Mouse (Mus musculus) limb, embryonic 14.5 days (tissue): ENCODE data around the gene Vps11. TPM values are rescaled to one million over a fixed set of nuclear protein-coding genes. Genes with fewer than 3 reads are reported as not detected.
A peak's percentile ranks its signal among the peaks of the same experiment; 100 is the strongest.
"Not testable (repeated sequence)": the region's sequence is repeated elsewhere in the genome, so short reads cannot be mapped to it uniquely, and the experiment has no call there.

ENCODE experiments used
- ATAC-seq: fragments of 200-750 bp; cut with Nextera tagmentation; 2 replicates; pipeline ENCODE4 v1.8.0; 2017; ENCODE audit warnings: low read depth, moderate number of reproducible peaks, moderate TSS enrichment; ENCODE audit not compliant: low FRiP score
- DNase-seq: peaks from one replicate; pipeline ENCODE4 v3.0.0-alpha.2; 2015; ENCODE audit warnings: low spot score
- H3K27ac ChIP-seq: fragments of 300-500 bp; sonication (generic); replicated peaks from 2 replicates; pipeline ENCODE4 v1.5.1; 2014; ENCODE audit warnings: low read depth, mild to moderate bottlenecking, low read length, moderate library complexity, mixed read lengths
- H3K27me3 ChIP-seq: fragments of 300-500 bp; sonication (generic); 2 replicates; pipeline ENCODE4 v1.6.1; 2014; ENCODE audit warnings: low read length, mixed read lengths; ENCODE audit not compliant: control insufficient read depth, insufficient read depth
- H3K36me3 ChIP-seq: fragments of 300-500 bp; sonication (generic); 2 replicates; pipeline ENCODE4 v1.6.1; 2014; ENCODE audit warnings: mild to moderate bottlenecking, low read length, moderate library complexity, mixed read lengths; ENCODE audit not compliant: control insufficient read depth, insufficient read depth
- H3K4me1 ChIP-seq: fragments of 300-500 bp; sonication (generic); 2 replicates; pipeline ENCODE4 v1.6.1; 2014; ENCODE audit warnings: antibody characterized with exemption, low read length, mixed read lengths; ENCODE audit not compliant: control insufficient read depth, insufficient read depth
- H3K4me2 ChIP-seq: fragments of 300-500 bp; sonication (generic); replicated peaks from 2 replicates; pipeline ENCODE4 v1.6.1; 2014; ENCODE audit warnings: low read depth, mild to moderate bottlenecking, low read length, moderate library complexity; ENCODE audit not compliant: severe bottlenecking
- H3K4me3 ChIP-seq: fragments of 300-500 bp; sonication (generic); replicated peaks from 2 replicates; pipeline ENCODE4 v1.5.1; 2014; ENCODE audit warnings: low read length
- H3K9ac ChIP-seq: fragments of 300-500 bp; sonication (generic); 2 replicates; pipeline ENCODE4 v1.6.1; 2014; ENCODE audit warnings: mild to moderate bottlenecking, low read depth, low read length, moderate library complexity; ENCODE audit not compliant: severe bottlenecking
- H3K9me3 ChIP-seq: fragments of 300-500 bp; sonication (generic); 2 replicates; pipeline ENCODE4 v1.6.1; 2016; ENCODE audit warnings: low read length; ENCODE audit not compliant: control insufficient read depth
- POLR2A ChIP-seq: fragments of 200-500 bp; IDR thresholded peaks from 2 replicates; pipeline ENCODE4 v1.8.0; 2012; ENCODE audit warnings: inconsistent platforms, mild to moderate bottlenecking, moderate library complexity, borderline replicate concordance; ENCODE audit not compliant: insufficient read depth, insufficient read length; ENCODE audit errors: extremely low read depth
- WGBS: fragments of 180-500 bp; shearing (Covaris S2); extraction: QIAGEN DNeasy Blood & Tissue Kit; methylation state at CpG from one replicate; pipeline ENCODE4 v1.1.7; 2014; 5-methylcytosine and 5-hydroxymethylcytosine counted together
- microRNA-seq: library from miRNA; unstranded; fragments of <30 nt; microRNA quantifications from one replicate; pipeline ENCODE4, GENCODE M21; 2016
- polyA plus RNA-seq, 2 experiments: library from polyadenylated mRNA; depleted of rRNA in 1 of 2; stranded (reverse) in 1 of 2; unstranded in 1 of 2; fragments of >200 nt; fragmentation: Nextera tagmentation in 1 of 2; extraction: Ambion mirVana in 1 of 2; gene quantifications; 2 replicates each; pipeline versions ENCODE4 v1.2.1 to v1.2.3; 2012 to 2014

Vps11 gene
- polyA plus RNA-seq, 2 experiments: 28.5 to 29.9 TPM

DNA sequence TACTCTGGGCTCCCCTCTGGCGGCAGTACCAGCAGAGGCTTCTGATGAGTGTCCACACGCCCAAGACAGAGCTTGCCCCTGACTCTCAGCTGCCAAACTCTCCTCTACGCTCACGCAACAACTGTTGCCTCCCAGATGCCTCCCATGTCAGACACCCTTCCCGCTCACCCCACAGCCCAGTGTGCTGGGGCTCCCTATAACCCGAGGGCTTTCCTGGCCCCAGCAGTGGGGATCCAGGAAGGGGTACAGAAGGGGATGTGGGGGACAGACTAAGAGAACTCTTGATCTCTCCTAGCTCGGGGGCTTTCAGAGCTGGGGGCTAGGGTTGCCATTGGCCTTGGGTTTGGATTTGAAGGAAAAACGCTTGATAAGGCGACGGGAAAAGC, 50.7 kb downstream of the Vps11 start:
- TF ChIP-seq POLR2A: no peak
- 33% methylated on average over 10 of the region's 10 CpGs for WGBS
- Histone ChIP-seq H3K9me3 (no peaks in the 10 kb centered on the region), H3K4me1 (no peaks in the 10 kb centered on the region), H3K4me2 (0 out of 2 replicates have a peak overlapping the region, but pooled peaks have one; percentile 13), H3K4me3 (no peak overlapping the region), H3K9ac (peak overlapping the region; percentile 28; the same call in 1 of the 2 replicates), H3K36me3 (peaks cover 43% of the 10 kb centered on the region), H3K27ac (no peak overlapping the region), H3K27me3 (no peaks in the 10 kb centered on the region)
- no peak for ATAC-seq
- DNase-seq: no peak

DNA sequence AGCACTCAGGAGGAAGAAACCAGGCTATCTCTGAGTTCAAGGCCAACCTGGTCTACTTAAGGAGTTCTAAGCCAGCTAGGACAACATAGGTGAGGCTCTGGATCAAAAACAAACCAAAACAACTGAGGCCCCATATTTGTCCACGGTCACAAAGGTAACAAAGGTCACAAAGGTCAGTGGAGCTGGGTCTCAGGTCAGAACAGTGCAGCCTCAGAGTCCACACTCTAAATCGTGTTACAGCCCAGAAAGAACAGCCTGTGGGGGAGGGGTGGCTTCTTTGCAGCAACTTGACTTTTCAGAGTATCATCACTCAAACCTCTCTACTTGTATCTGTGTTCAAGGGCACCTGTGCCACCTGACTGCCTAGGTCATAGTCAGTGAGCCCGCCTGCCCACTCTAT, 51.7 kb downstream of the Vps11 start:
- Histone ChIP-seq H3K4me1 (peaks cover 1% of the 10 kb centered on the region), H3K27me3 (no peaks in the 10 kb centered on the region), H3K27ac (no peak overlapping the region), H3K4me3 (no peak overlapping the region), H3K9me3 (no peaks in the 10 kb centered on the region), H3K4me2 (no peak overlapping the region), H3K9ac (no peak overlapping the region), H3K36me3 (peaks cover 34% of the 10 kb centered on the region)
- 58% methylated on average over 3 of the region's 3 CpGs for WGBS
- TF ChIP-seq POLR2A: no peak
- DNase-seq (no peak), ATAC-seq (no peak)

DNA sequence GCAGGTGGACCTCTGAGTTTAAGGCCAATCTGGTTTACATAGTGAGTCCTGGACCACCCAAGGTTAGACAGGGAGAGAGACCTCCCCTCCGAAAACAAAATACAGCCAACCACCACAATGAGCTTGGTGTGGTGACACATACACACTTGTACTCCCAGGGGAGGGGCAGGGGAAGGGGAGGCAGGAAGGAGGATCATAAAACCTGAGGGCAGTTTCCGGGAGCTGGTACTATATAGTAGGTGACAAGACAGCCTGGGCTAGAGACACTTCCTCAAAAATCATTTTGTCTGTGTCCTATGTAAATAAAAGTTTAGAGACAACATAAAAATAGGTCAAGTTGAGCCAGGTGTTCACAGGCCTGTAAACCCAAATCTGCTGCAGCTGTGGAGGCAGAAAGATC, 54.2 kb downstream of the Vps11 start:
- Histone ChIP-seq H3K4me1 (peaks cover 5% of the 10 kb centered on the region), H3K4me2 (no peak overlapping the region), H3K9ac (no peak overlapping the region), H3K27ac (no peak overlapping the region), H3K27me3 (no peaks in the 10 kb centered on the region), H3K4me3 (no peak overlapping the region), H3K36me3 (peaks cover 24% of the 10 kb centered on the region), H3K9me3 (no peaks in the 10 kb centered on the region)
- 69% methylated on average over 2 of the region's 2 CpGs for whole genome bisulfite sequencing
- DNase-seq (no peak), ATAC-seq (no peak)
- no peak for TF ChIP-seq POLR2A

DNA sequence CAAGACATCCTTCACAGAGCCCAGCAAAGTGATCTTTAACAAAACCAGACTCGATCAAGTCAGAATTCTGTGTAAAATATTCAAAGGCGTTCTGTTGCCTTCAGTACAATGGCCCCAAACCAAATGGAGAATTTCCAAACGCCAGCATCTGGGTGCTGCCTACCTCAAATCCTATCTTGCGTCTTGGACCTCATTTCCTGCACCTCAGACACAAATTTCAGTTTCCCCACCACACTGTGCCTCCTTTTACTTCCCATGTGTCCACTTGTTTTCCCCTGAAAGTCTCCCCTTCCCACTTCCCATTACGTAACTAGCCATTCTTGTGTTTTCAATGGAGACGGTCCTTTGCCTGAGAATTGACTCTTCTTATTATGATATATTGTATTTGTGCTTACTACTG, 54.9 kb downstream of the Vps11 start:
- peaks cover 5% of the 10 kb centered on the region for H3K4me1 ChIP-seq
- ATAC-seq (no peak), DNase-seq (no peak)
- no peak overlapping the region for H3K27ac ChIP-seq
- H3K27me3 ChIP-seq: no peaks in the 10 kb centered on the region
- no peaks in the 10 kb centered on the region for H3K9me3 ChIP-seq
- H3K4me2 ChIP-seq: no peak overlapping the region
- TF ChIP-seq POLR2A: no peak
- 90% methylated on average over 6 of the region's 6 CpGs for WGBS
- H3K4me3 ChIP-seq: no peak overlapping the region
- H3K36me3 ChIP-seq: peaks cover 27% of the 10 kb centered on the region
- H3K9ac ChIP-seq: no peak overlapping the region

DNA sequence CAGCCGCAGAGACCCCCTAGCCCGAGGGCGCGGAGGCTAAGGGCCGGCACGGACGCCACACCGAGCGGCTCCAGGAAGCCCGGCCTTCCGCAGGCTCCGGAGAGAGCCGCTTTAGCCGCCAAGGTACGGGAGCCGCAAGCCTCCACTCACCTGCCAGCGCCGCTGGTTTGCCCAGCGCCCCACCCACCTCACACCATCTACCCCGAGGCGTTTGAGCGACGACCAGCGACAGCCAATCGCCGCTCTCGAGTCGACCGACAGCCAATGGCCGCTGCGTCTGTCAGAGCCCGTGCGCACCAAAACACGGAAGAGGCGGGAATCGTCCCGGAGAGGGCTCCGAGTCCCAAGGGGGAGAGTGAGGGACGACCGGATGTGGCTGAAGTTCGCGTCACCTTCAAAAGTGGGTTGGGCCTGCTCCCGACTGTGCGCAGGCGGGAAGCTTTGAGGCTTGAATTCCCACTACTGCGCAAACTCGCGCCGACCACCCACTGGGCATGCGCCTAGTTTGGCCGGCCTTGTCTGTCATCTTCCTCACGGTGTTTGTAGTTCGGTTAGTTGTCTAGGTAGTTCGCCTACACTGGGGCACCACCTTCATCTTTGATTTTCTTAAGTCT, 55.9 kb downstream of the Vps11 start, which contains the start of gene Hinfp:
TSS of gene Hinfp (minus strand) at position 206 of the 614 bp plus-strand sequence.
- no peaks in the 10 kb centered on the region for H3K27me3 ChIP-seq
- peak within 1 kb of the TSS; percentile 33 for H3K27ac ChIP-seq
- peaks cover 29% of the 10 kb centered on the region for H3K36me3 ChIP-seq
- peak; percentile 99 for DNase-seq
- H3K9ac ChIP-seq: peak within 1 kb of the TSS; percentile 70
- H3K4me2 ChIP-seq: peak within 1 kb of the TSS; percentile 79
- peak within 1 kb of the TSS; percentile 73 for H3K4me3 ChIP-seq
- ATAC-seq: peak; percentile 98
- no peaks in the 10 kb centered on the region for H3K9me3 ChIP-seq
- under 1% methylated on average over 54 of the region's 54 CpGs for WGBS
- 0 out of 2 replicates have a peak, but pooled peaks have one; percentile 56 for TF ChIP-seq POLR2A
- H3K4me1 ChIP-seq: peaks cover 5% of the 10 kb centered on the region

DNA sequence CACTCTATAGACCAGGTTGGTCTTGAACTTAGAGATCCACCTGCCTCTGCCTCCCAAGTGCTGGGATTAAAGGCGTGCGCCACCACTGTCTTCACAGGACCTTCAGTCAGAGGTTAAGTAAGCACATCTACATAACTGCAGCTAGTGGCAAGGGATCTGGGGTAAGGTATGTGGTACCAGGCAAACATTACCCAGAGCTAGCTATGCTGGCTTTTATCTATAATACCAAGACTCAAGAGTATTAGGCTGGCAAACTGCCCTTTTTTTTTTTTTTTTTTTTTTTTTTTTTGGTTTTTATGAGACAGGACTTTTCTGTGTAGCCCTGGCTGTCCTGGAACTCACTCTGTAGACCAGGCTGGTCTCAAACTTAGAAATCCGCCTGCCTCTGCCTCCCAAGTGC, 61.5 kb downstream of the Vps11 start:
- not testable (repeated sequence) for H3K9ac ChIP-seq, H3K4me1 ChIP-seq, H3K9me3 ChIP-seq, ATAC-seq, H3K4me2 ChIP-seq, H3K27me3 ChIP-seq, H3K4me3 ChIP-seq, H3K27ac ChIP-seq, DNase-seq
- 94% methylated on average over 3 of the region's 3 CpGs for WGBS
- H3K36me3 ChIP-seq: peaks cover 78% of the 10 kb centered on the region

Small RNA genes lying within 50 kb of the gene (microRNA-seq; reads per million reads assigned to microRNA genes)
- gene Gm44335 (not detected), gene Mir7085 (not detected)

Other genes starting within 250 kb of the Vps11 start
- 0.41 and 0.49 TPM in 2 replicates for gene Gm49380, start 248.2 kb downstream of the Vps11 start, polyA plus RNA-seq (2012; rRNA removed)
- 0.23 and 0.65 TPM in 2 replicates for gene Gm49380, start 248.2 kb downstream of the Vps11 start, polyA plus RNA-seq (2014; fragmentation: Nextera tagmentation; extraction: Ambion mirVana)
- 56.1 and 80.2 TPM in 2 replicates for gene Rnf26, start 248.2 kb downstream of the Vps11 start, polyA plus RNA-seq (2012; rRNA removed)
- gene Rnf26, start 248.2 kb downstream of the Vps11 start, polyA plus RNA-seq (2014; fragmentation: Nextera tagmentation; extraction: Ambion mirVana): 74.0 and 81.0 TPM in 2 replicates
- 82.8 and 101 TPM in 2 replicates for gene Mcam, start 227.2 kb downstream of the Vps11 start, polyA plus RNA-seq (2012; rRNA removed)
- gene Mcam, start 227.2 kb downstream of the Vps11 start, polyA plus RNA-seq (2014; fragmentation: Nextera tagmentation; extraction: Ambion mirVana): 44.2 and 46.3 TPM in 2 replicates
- 18.3 and 21.0 TPM in 2 replicates for gene Cbl, start 127.6 kb downstream of the Vps11 start, polyA plus RNA-seq (2012; rRNA removed)
- gene Cbl, start 127.6 kb downstream of the Vps11 start, polyA plus RNA-seq (2014; fragmentation: Nextera tagmentation; extraction: Ambion mirVana): 15.6 and 16.8 TPM in 2 replicates
- not detected in 2 replicates for gene Ccdc153, start 121.0 kb downstream of the Vps11 start, polyA plus RNA-seq (2012; rRNA removed)
- not detected in 2 replicates for gene Ccdc153, start 121.0 kb downstream of the Vps11 start, polyA plus RNA-seq (2014; fragmentation: Nextera tagmentation; extraction: Ambion mirVana)
- 0.13 and 0.15 TPM in 2 replicates for gene Pdzd3, start 110.2 kb downstream of the Vps11 start, polyA plus RNA-seq (2012; rRNA removed)
- not detected in 2 replicates for gene Pdzd3, start 110.2 kb downstream of the Vps11 start, polyA plus RNA-seq (2014; fragmentation: Nextera tagmentation; extraction: Ambion mirVana)
- 8.6 and 10.5 TPM in 2 replicates for gene Nlrx1, start 93.1 kb downstream of the Vps11 start, polyA plus RNA-seq (2012; rRNA removed)
- 12.6 and 13.5 TPM in 2 replicates for gene Nlrx1, start 93.1 kb downstream of the Vps11 start, polyA plus RNA-seq (2014; fragmentation: Nextera tagmentation; extraction: Ambion mirVana)
- gene Abcg4, start 73.1 kb downstream of the Vps11 start, polyA plus RNA-seq (2012; rRNA removed): 20.8 and 35.7 TPM in 2 replicates
- gene Abcg4, start 73.1 kb downstream of the Vps11 start, polyA plus RNA-seq (2014; fragmentation: Nextera tagmentation; extraction: Ambion mirVana): 4.8 and 5.0 TPM in 2 replicates
- 39.4 and 46.7 TPM in 2 replicates for gene Hinfp, start 56.0 kb downstream of the Vps11 start, polyA plus RNA-seq (2012; rRNA removed)
- 18.0 and 22.0 TPM in 2 replicates for gene Hinfp, start 56.0 kb downstream of the Vps11 start, polyA plus RNA-seq (2014; fragmentation: Nextera tagmentation; extraction: Ambion mirVana)
- gene C2cd2l, start 41.4 kb downstream of the Vps11 start, polyA plus RNA-seq (2012; rRNA removed): 19.6 and 23.1 TPM in 2 replicates
- gene C2cd2l, start 41.4 kb downstream of the Vps11 start, polyA plus RNA-seq (2014; fragmentation: Nextera tagmentation; extraction: Ambion mirVana): 7.5 and 8.0 TPM in 2 replicates
- 47.9 and 71.0 TPM in 2 replicates for gene Dpagt1, start 35.7 kb downstream of the Vps11 start, polyA plus RNA-seq (2012; rRNA removed)
- 39.4 and 39.5 TPM in 2 replicates for gene Dpagt1, start 35.7 kb downstream of the Vps11 start, polyA plus RNA-seq (2014; fragmentation: Nextera tagmentation; extraction: Ambion mirVana)
- 311 and 451 TPM in 2 replicates for gene H2afx, start 27.0 kb downstream of the Vps11 start, polyA plus RNA-seq (2012; rRNA removed)
- gene H2afx, start 27.0 kb downstream of the Vps11 start, polyA plus RNA-seq (2014; fragmentation: Nextera tagmentation; extraction: Ambion mirVana): 256 and 275 TPM in 2 replicates
- gene Hmbs, start 17.4 kb downstream of the Vps11 start, polyA plus RNA-seq (2012; rRNA removed): 60.1 and 61.3 TPM in 2 replicates
- gene Hmbs, start 17.4 kb downstream of the Vps11 start, polyA plus RNA-seq (2014; fragmentation: Nextera tagmentation; extraction: Ambion mirVana): 97.1 and 102 TPM in 2 replicates
- gene Hyou1, start 17.8 kb upstream of the Vps11 start, polyA plus RNA-seq (2012; rRNA removed): 64.1 and 64.4 TPM in 2 replicates
- gene Hyou1, start 17.8 kb upstream of the Vps11 start, polyA plus RNA-seq (2014; fragmentation: Nextera tagmentation; extraction: Ambion mirVana): 27.5 and 28.5 TPM in 2 replicates
- 17.5 and 21.6 TPM in 2 replicates for gene Slc37a4, start 35.2 kb upstream of the Vps11 start, polyA plus RNA-seq (2012; rRNA removed)
- gene Slc37a4, start 35.2 kb upstream of the Vps11 start, polyA plus RNA-seq (2014; fragmentation: Nextera tagmentation; extraction: Ambion mirVana): 12.5 and 16.0 TPM in 2 replicates
- gene Rps25, start 45.5 kb upstream of the Vps11 start, polyA plus RNA-seq (2012; rRNA removed): 680 and 1,089 TPM in 2 replicates
- 2,627 and 2,837 TPM in 2 replicates for gene Rps25, start 45.5 kb upstream of the Vps11 start, polyA plus RNA-seq (2014; fragmentation: Nextera tagmentation; extraction: Ambion mirVana)
- 81.5 and 85.7 TPM in 2 replicates for gene Trappc4, start 45.9 kb upstream of the Vps11 start, polyA plus RNA-seq (2012; rRNA removed)
- gene Trappc4, start 45.9 kb upstream of the Vps11 start, polyA plus RNA-seq (2014; fragmentation: Nextera tagmentation; extraction: Ambion mirVana): 127 and 144 TPM in 2 replicates
- gene Ccdc84, start 56.9 kb upstream of the Vps11 start, polyA plus RNA-seq (2012; rRNA removed): 54.3 and 57.3 TPM in 2 replicates
- gene Ccdc84, start 56.9 kb upstream of the Vps11 start, polyA plus RNA-seq (2014; fragmentation: Nextera tagmentation; extraction: Ambion mirVana): 24.8 and 25.4 TPM in 2 replicates
- not detected in 2 replicates for gene Foxr1, start 79.5 kb upstream of the Vps11 start, polyA plus RNA-seq (2012; rRNA removed)
- gene Foxr1, start 79.5 kb upstream of the Vps11 start, polyA plus RNA-seq (2014; fragmentation: Nextera tagmentation; extraction: Ambion mirVana): not detected in 2 replicates
- gene Upk2, start 93.3 kb upstream of the Vps11 start, polyA plus RNA-seq (2012; rRNA removed): 0.33 and 0.91 TPM in 2 replicates
- gene Upk2, start 93.3 kb upstream of the Vps11 start, polyA plus RNA-seq (2014; fragmentation: Nextera tagmentation; extraction: Ambion mirVana): 0.40 TPM in 1 of 2 replicates, not detected in the other
- gene Bcl9l, start 121.2 kb upstream of the Vps11 start, polyA plus RNA-seq (2012; rRNA removed): 41.2 and 53.7 TPM in 2 replicates
- 20.5 and 22.7 TPM in 2 replicates for gene Bcl9l, start 121.2 kb upstream of the Vps11 start, polyA plus RNA-seq (2014; fragmentation: Nextera tagmentation; extraction: Ambion mirVana)
- gene Cxcr5, start 200.2 kb upstream of the Vps11 start, polyA plus RNA-seq (2012; rRNA removed): 0.10 and 0.13 TPM in 2 replicates
- gene Cxcr5, start 200.2 kb upstream of the Vps11 start, polyA plus RNA-seq (2014; fragmentation: Nextera tagmentation; extraction: Ambion mirVana): 0.30 TPM in 1 of 2 replicates, not detected in the other
- 41.7 and 42.0 TPM in 2 replicates for gene Ddx6, start 243.2 kb upstream of the Vps11 start, polyA plus RNA-seq (2012; rRNA removed)
- 18.5 and 20.4 TPM in 2 replicates for gene Ddx6, start 243.2 kb upstream of the Vps11 start, polyA plus RNA-seq (2014; fragmentation: Nextera tagmentation; extraction: Ambion mirVana)